Mouse (Mus musculus) liver, embryonic 11.5 days (tissue): ENCODE measurements around the gene Arpp21. TPM values are rescaled to one million over a fixed set of nuclear protein-coding genes. Genes with fewer than 3 reads are reported as not detected.

ENCODE experiments used
- ATAC-seq: fragments of 200-750 bp; cut with Nextera tagmentation; replicated peaks from 2 replicates; pipeline ENCODE4 v1.8.0; 2017; ENCODE audit warnings: moderate number of reproducible peaks, mild to moderate bottlenecking, moderate TSS enrichment, moderate library complexity; ENCODE audit not compliant: low FRiP score
- DNase-seq: peaks from one replicate; pipeline ENCODE4 v3.0.0-alpha.2; 2017; ENCODE audit warnings: low spot score
- H3K27ac ChIP-seq: fragments of 300-500 bp; sonication (generic); 2 replicates; pipeline ENCODE4 v1.5.1; 2014; ENCODE audit warnings: mild to moderate bottlenecking, low read depth, low read length, control low read depth
- H3K27me3 ChIP-seq: fragments of 300-500 bp; sonication (generic); replicated peaks from 2 replicates; pipeline ENCODE4 v1.6.1; 2014; ENCODE audit warnings: low read length, mixed read lengths; ENCODE audit not compliant: control insufficient read depth, insufficient read depth
- H3K36me3 ChIP-seq: fragments of 300-500 bp; sonication (generic); 2 replicates; pipeline ENCODE4 v1.6.1; 2014; ENCODE audit warnings: mild to moderate bottlenecking, low read length, moderate library complexity, mixed read lengths; ENCODE audit not compliant: control insufficient read depth, insufficient read depth
- H3K4me1 ChIP-seq: fragments of 300-500 bp; sonication (generic); replicated peaks from 2 replicates; pipeline ENCODE4 v1.6.1; 2014; ENCODE audit warnings: low read length, mixed read lengths; ENCODE audit not compliant: control insufficient read depth, insufficient read depth
- H3K4me2 ChIP-seq: fragments of 300-500 bp; sonication (generic); 2 replicates; pipeline ENCODE4 v1.6.1; 2014; ENCODE audit warnings: mild to moderate bottlenecking, control low read depth, moderate library complexity
- H3K4me3 ChIP-seq: fragments of 300-500 bp; sonication (generic); 2 replicates; pipeline ENCODE4 v1.5.1; 2014; ENCODE audit warnings: low read depth, low read length, control low read depth
- H3K9ac ChIP-seq: fragments of 300-500 bp; sonication (generic); 2 replicates; pipeline ENCODE4 v1.6.1; 2014; ENCODE audit warnings: low read depth, low read length, control low read depth
- H3K9me3 ChIP-seq: fragments of 300-500 bp; sonication (generic); 2 replicates; pipeline ENCODE4 v1.6.1; 2016; ENCODE audit warnings: low read length, inconsistent platforms, mixed read lengths; ENCODE audit not compliant: control insufficient read depth
- WGBS: fragments of 180-500 bp; shearing (Covaris S2); extraction: QIAGEN DNeasy Blood & Tissue Kit; methylation state at CpG from one replicate; pipeline ENCODE4 v1.1.7; 2014; 5-methylcytosine and 5-hydroxymethylcytosine counted together
- polyA plus RNA-seq: library from polyadenylated mRNA; unstranded; fragments of >200 nt; fragmentation: Nextera tagmentation; extraction: Ambion mirVana; gene quantifications from 2 replicates; pipeline ENCODE4 v1.2.1, GENCODE M21; 2014

The Arpp21 gene
- polyA plus RNA-seq, 1 experiment from 2014 or later = 0.93 TPM

GRCm38 (mm10) chr9:112225046-112225445 is 10.7 kb downstream of the Arpp21 start:
- Histone ChIP-seq H3K9me3 (no peaks in the 10 kb centered on the region), H3K27me3 (no peaks in the 10 kb centered on the region), H3K4me1 (no peaks in the 10 kb centered on the region; the same call in 1 of the 2 replicates), H3K9ac (no peak overlapping the region), H3K27ac (no peak overlapping the region), H3K36me3 (no peaks in the 10 kb centered on the region), H3K4me3 (no peak overlapping the region), H3K4me2 (no peak overlapping the region)
- ATAC-seq (peak; percentile 81), DNase-seq (no peak)
- WGBS = 36% methylated on average over 2 of the region's 2 CpGs

GRCm38 (mm10) chr9:112219372-112219771 is 16.4 kb downstream of the Arpp21 start:
- no peak overlapping the region for H3K27ac ChIP-seq
- H3K27me3 ChIP-seq = no peaks in the 10 kb centered on the region
- H3K4me1 ChIP-seq = no peaks in the 10 kb centered on the region
- DNase-seq = no peak
- no peaks in the 10 kb centered on the region for H3K9me3 ChIP-seq
- 69% methylated on average over 8 of the region's 8 CpGs for WGBS
- H3K4me3 ChIP-seq = no peak overlapping the region
- no peak overlapping the region for H3K4me2 ChIP-seq
- no peaks in the 10 kb centered on the region for H3K36me3 ChIP-seq
- ATAC-seq = no peak
- H3K9ac ChIP-seq = no peak overlapping the region

GRCm38 (mm10) chr9:112218237-112218636 is 17.5 kb downstream of the Arpp21 start:
- no peaks in the 10 kb centered on the region for H3K9me3 ChIP-seq
- H3K36me3 ChIP-seq = no peaks in the 10 kb centered on the region
- no peak for ATAC-seq
- H3K9ac ChIP-seq = no peak overlapping the region
- no peaks in the 10 kb centered on the region for H3K4me1 ChIP-seq
- no peaks in the 10 kb centered on the region for H3K27me3 ChIP-seq
- no peak overlapping the region for H3K4me2 ChIP-seq
- H3K4me3 ChIP-seq = no peak overlapping the region
- H3K27ac ChIP-seq = no peak overlapping the region
- 60% methylated on average over 3 of the region's 3 CpGs for WGBS
- DNase-seq = no peak

GRCm38 (mm10) chr9:112217161-112217560 is 18.6 kb downstream of the Arpp21 start:
- H3K4me2 ChIP-seq = no peak overlapping the region
- DNase-seq = no peak
- no peak for ATAC-seq
- no peaks in the 10 kb centered on the region for H3K4me1 ChIP-seq
- H3K4me3 ChIP-seq = no peak overlapping the region
- H3K27ac ChIP-seq = no peak overlapping the region
- 79% methylated on average over 4 of the region's 4 CpGs for WGBS
- H3K9ac ChIP-seq = no peak overlapping the region
- no peaks in the 10 kb centered on the region for H3K36me3 ChIP-seq
- H3K9me3 ChIP-seq = no peaks in the 10 kb centered on the region
- no peaks in the 10 kb centered on the region for H3K27me3 ChIP-seq

- DNase-seq (no peak), ATAC-seq (no peak)
- Histone ChIP-seq H3K4me1 (no peaks in the 10 kb centered on the region), H3K4me2 (no peak overlapping the region), H3K4me3 (no peak overlapping the region), H3K36me3 (no peaks in the 10 kb centered on the region), H3K9ac (no peak overlapping the region), H3K27me3 (no peaks in the 10 kb centered on the region), H3K9me3 (no peaks in the 10 kb centered on the region), H3K27ac (no peak overlapping the region)
- 66% methylated on average over 10 of the region's 10 CpGs for WGBS
These were observed 20.5 kb downstream of the Arpp21 start for GRCm38 (mm10) chr9:112215030-112215806.

- Histone ChIP-seq H3K4me2 (no peak overlapping the region), H3K9me3 (no peaks in the 10 kb centered on the region), H3K9ac (no peak overlapping the region), H3K4me1 (no peaks in the 10 kb centered on the region), H3K36me3 (no peaks in the 10 kb centered on the region), H3K27ac (no peak overlapping the region), H3K27me3 (no peaks in the 10 kb centered on the region), H3K4me3 (no peak overlapping the region)
- ATAC-seq = no peak
- DNase-seq = no peak
- 62% methylated on average over 10 of the region's 10 CpGs for WGBS
These were observed 22.1 kb downstream of the Arpp21 start for GRCm38 (mm10) chr9:112213411-112214255.

GRCm38 (mm10) chr9:112209803-112210202 is 25.9 kb downstream of the Arpp21 start:
- 70% methylated on average over 3 of the region's 3 CpGs for WGBS
- Histone ChIP-seq H3K4me1 (no peaks in the 10 kb centered on the region), H3K9ac (no peak overlapping the region), H3K27me3 (no peaks in the 10 kb centered on the region), H3K36me3 (no peaks in the 10 kb centered on the region), H3K9me3 (no peaks in the 10 kb centered on the region), H3K4me2 (no peak overlapping the region), H3K4me3 (no peak overlapping the region), H3K27ac (no peak overlapping the region)
- ATAC-seq (no peak), DNase-seq (no peak)

GRCm38 (mm10) chr9:112207767-112208166 is 28.0 kb downstream of the Arpp21 start:
- H3K9me3 ChIP-seq = no peaks in the 10 kb centered on the region
- DNase-seq (no peak), ATAC-seq (peak; percentile 54)
- no peak overlapping the region for H3K9ac ChIP-seq
- H3K4me1 ChIP-seq = no peaks in the 10 kb centered on the region
- WGBS = 56% methylated on average over 4 of the region's 4 CpGs
- H3K27ac ChIP-seq = no peak overlapping the region
- no peaks in the 10 kb centered on the region for H3K36me3 ChIP-seq
- H3K27me3 ChIP-seq = no peaks in the 10 kb centered on the region
- no peak overlapping the region for H3K4me3 ChIP-seq
- no peak overlapping the region for H3K4me2 ChIP-seq
